In the genomic region with DNA sequence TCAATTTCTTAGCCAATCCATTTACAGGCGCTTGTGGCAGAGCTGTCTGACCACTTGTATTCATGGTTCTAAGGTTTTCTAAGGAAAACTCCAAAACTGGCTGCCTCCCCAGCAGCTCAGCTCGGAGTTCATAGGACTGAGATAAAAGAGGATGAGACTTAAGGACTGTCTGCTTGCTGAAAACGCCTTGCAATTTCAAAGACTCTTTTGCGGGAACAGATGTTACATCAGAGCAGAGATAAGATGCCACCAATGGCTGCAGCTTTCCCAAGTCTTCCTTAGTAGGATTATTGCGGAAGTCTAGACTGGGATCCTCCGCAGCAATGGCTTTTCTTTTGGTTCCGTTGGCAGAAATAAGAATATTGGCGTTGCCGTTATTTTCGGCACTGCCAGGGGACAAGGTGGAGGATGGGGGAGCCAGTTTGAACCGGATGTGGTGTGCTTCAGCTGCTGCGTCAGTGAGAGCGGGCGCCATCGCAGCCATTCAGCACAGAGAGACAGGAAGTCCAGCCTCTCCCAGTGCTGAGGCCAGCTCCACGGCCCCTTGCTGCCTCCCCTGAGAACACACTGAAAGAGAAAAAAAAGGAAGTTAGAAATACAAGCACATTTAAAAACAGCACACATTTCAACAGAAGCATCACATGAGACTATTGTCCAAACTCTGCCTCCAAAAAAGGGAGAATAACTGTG, we compare ENCODE assay signal across 8 mouse cellular contexts. TPM values are rescaled to one million over a fixed set of nuclear protein-coding genes. Genes with fewer than 3 reads are reported as not detected.
DNase-seq lines count a peak whose midpoint lies in the region; ATAC-seq and TF ChIP-seq lines count a peak whose summit lies in the region.

No protein-coding gene starts in this region.

- H3K9ac ChIP-seq in hindbrain, embryonic 12.5 days, result no peak overlapping the region
- no peak overlapping the region for H3K9ac ChIP-seq in midbrain, embryonic 11.5 days (ENCODE audit: low read length)

- peak; percentile 56 to 66 for DNase-seq in lung, adult 18-20 months
- DNase-seq in lung, adult 2 months, result no peak
- peak; percentile 30 to 60 for DNase-seq in kidney, postnatal 25 days
- DNase-seq in thymus, postnatal 4 days, result peak; percentile 81
- DNase-seq in midbrain, embryonic 11.5 days (ENCODE audit: low spot score, missing footprints), result no peak

- no peak overlapping the region for H3K4me2 ChIP-seq in hindbrain, embryonic 12.5 days (replicated peaks)
- no peak overlapping the region for H3K4me2 ChIP-seq in midbrain, embryonic 11.5 days

- no peaks in the 10 kb centered on the region for H3K27me3 ChIP-seq in hindbrain, embryonic 12.5 days
- H3K27me3 ChIP-seq in midbrain, embryonic 11.5 days (ENCODE audit: control insufficient read depth, insufficient read depth, low read length), result no peaks in the 10 kb centered on the region

- peak overlapping the region; percentile 11; the same call in 1 of the 2 replicates for H3K27ac ChIP-seq in brown adipose tissue, adult 24 weeks (replicated peaks; ENCODE audit: low read depth, low read length)
- no peak overlapping the region for H3K27ac ChIP-seq in hindbrain, embryonic 12.5 days
- no peak overlapping the region for H3K27ac ChIP-seq in midbrain, embryonic 11.5 days (ENCODE audit: low read depth, low read length)

- peaks cover 3% of the 10 kb centered on the region for H3K4me1 ChIP-seq in lung, adult 2 months (ENCODE audit: control insufficient read depth, insufficient read depth, low read length)
- peaks cover 5% of the 10 kb centered on the region for H3K4me1 ChIP-seq in brown adipose tissue, adult 24 weeks (ENCODE audit: control insufficient read depth, insufficient read depth, insufficient read length, low read length)
- H3K4me1 ChIP-seq in hindbrain, embryonic 12.5 days, result no peaks in the 10 kb centered on the region
- H3K4me1 ChIP-seq in midbrain, embryonic 11.5 days (ENCODE audit: control insufficient read depth, insufficient read depth, low read length), result no peaks in the 10 kb centered on the region

- TF ChIP-seq CTCF in lung, adult 2 months (IDR thresholded peaks at IDR 0.05; ENCODE audit: insufficient read depth, low read length), result no peak

- H3K9me3 ChIP-seq in hindbrain, embryonic 12.5 days (replicated peaks), result no peaks in the 10 kb centered on the region
- H3K9me3 ChIP-seq in midbrain, embryonic 11.5 days (ENCODE audit: control insufficient read depth, low read length), result no peaks in the 10 kb centered on the region

- H3K4me3 ChIP-seq in lung, adult 2 months (replicated peaks; ENCODE audit: extremely low read depth, low read depth, low read length), result no peak overlapping the region
- no peak overlapping the region for H3K4me3 ChIP-seq in brown adipose tissue, adult 24 weeks (ENCODE audit: insufficient read depth, low read depth, low read length)
- H3K4me3 ChIP-seq in hindbrain, embryonic 12.5 days, result no peak overlapping the region
- no peak overlapping the region for H3K4me3 ChIP-seq in midbrain, embryonic 11.5 days (ENCODE audit: low read depth, low read length)

- TF ChIP-seq POLR2A in lung, adult 2 months (IDR thresholded peaks at IDR 0.05; ENCODE audit: borderline replicate concordance, extremely low read depth, low read depth, low read length), result no peak

- peaks cover 19% of the 10 kb centered on the region for H3K36me3 ChIP-seq in hindbrain, embryonic 12.5 days
- H3K36me3 ChIP-seq in midbrain, embryonic 11.5 days (ENCODE audit: control insufficient read depth, insufficient read depth, low read length), result peaks cover 11% of the 10 kb centered on the region

- ATAC-seq in megakaryocyte progenitor cell, adult 5-6 weeks (replicated peaks; ENCODE audit: poor library complexity), result peak; percentile 100
- no peak for ATAC-seq in hindbrain, embryonic 12.5 days (ENCODE audit: low FRiP score)
- ATAC-seq in midbrain, embryonic 11.5 days (ENCODE audit: low FRiP score), result no peak

- 64% methylated on average over 16 of the region's 16 CpGs for WGBS in lung, adult 2 months
- 92% methylated on average over 16 of the region's 16 CpGs for WGBS in hindbrain, embryonic 12.5 days
- WGBS in midbrain, embryonic 11.5 days, result 96% methylated on average over 16 of the region's 16 CpGs

RNA-seq across cellular contexts. Expression of a gene that starts 43.8 kb away (rescaled TPM):
- 86.2 and 93.7 TPM in 2 replicates for polyA plus RNA-seq in lung, adult 2 months (2012; rRNA removed)
- 14.7 and 17.9 TPM in 2 replicates for polyA plus RNA-seq in brown adipose tissue, adult 24 weeks (2012; ENCODE audit: insufficient read depth, insufficient read length, missing spikeins)
- 62.8 and 64.0 TPM in 2 replicates for total RNA-seq in megakaryocyte progenitor cell, adult 5-6 weeks (2015)
- total RNA-seq in megakaryocyte progenitor cell, adult 5-6 weeks (2017), result 29.6 and 37.2 TPM in 2 replicates
- polyA plus RNA-seq in hindbrain, embryonic 12.5 days (2016; fragmentation: Nextera tagmentation; extraction: Ambion mirVana), result 36.4 and 39.8 TPM in 2 replicates
- 31.7 and 32.9 TPM in 2 replicates for polyA plus RNA-seq in midbrain, embryonic 11.5 days (2014; fragmentation: Nextera tagmentation; extraction: Ambion mirVana)

Comparison
In these comparisons a context has a peak if more than half of its experiments do, and no peak if none do; other contexts are left out.
1. DNase-seq: peak in lung, adult 18-20 months (2 of 2), kidney, postnatal 25 days (2 of 2) and thymus, postnatal 4 days (single experiment); none in lung, adult 2 months (single experiment) and midbrain, embryonic 11.5 days (single experiment).